Mouse (Mus musculus) G1E (cell line): Measurements from ENCODE around the gene Auts2. TPM values are rescaled to one million over a fixed set of nuclear protein-coding genes. Genes with fewer than 3 reads are reported as not detected.

ENCODE experiments used
- ATAC-seq: 2 replicates; pipeline ENCODE4 v1.8.0; 2016; ENCODE audit warnings: mild to moderate bottlenecking; ENCODE audit not compliant: insufficient number of reproducible peaks, poor library complexity, low FRiP score, severe bottlenecking; ENCODE audit errors: extremely low read depth
- DNase-seq: peaks from one replicate; pipeline ENCODE4 v3.0.0; 2012; ENCODE audit warnings: low spot score
- H3K27me3 ChIP-seq: 2 replicates; pipeline ENCODE4 v1.6.1; 2012; ENCODE audit warnings: mild to moderate bottlenecking, low read length, inconsistent platforms; ENCODE audit not compliant: insufficient read depth
- H3K36me3 ChIP-seq: replicated peaks from 2 replicates; pipeline ENCODE3; 2012; ENCODE audit warnings: mild to moderate bottlenecking, inconsistent platforms
- H3K4me1 ChIP-seq: 2 replicates; pipeline ENCODE4 v1.6.1; 2012; ENCODE audit warnings: low read depth, low read length, inconsistent platforms, mixed read lengths; ENCODE audit not compliant: insufficient read depth
- H3K4me3 ChIP-seq: 2 replicates; pipeline ENCODE4 v1.5.1; 2012; ENCODE audit warnings: low read depth, mild to moderate bottlenecking, inconsistent platforms, low read length, moderate library complexity, mixed read lengths
- H3K9me3 ChIP-seq: replicated peaks from 2 replicates; pipeline ENCODE4 v1.6.1; 2012; ENCODE audit warnings: inconsistent platforms
- CTCF ChIP-seq: IDR thresholded peaks from 2 replicates; pipeline ENCODE4 v1.5.1; 2012; ENCODE audit warnings: low read depth, low read length, inconsistent platforms, mixed read lengths
- GATA1 ChIP-seq: IDR thresholded peaks from 2 replicates; pipeline ENCODE4 v1.6.1; 2012; ENCODE audit warnings: borderline replicate concordance, low read length, inconsistent platforms, mixed read lengths
- GATA2 ChIP-seq: IDR thresholded peaks from 2 replicates; pipeline ENCODE4 v1.6.1; 2012; ENCODE audit warnings: low read depth, low read length, inconsistent platforms, borderline replicate concordance
- POLR2AphosphoS5 ChIP-seq: IDR thresholded peaks from 2 replicates; pipeline ENCODE4 v1.6.1; 2012; ENCODE audit warnings: low read depth, low read length, inconsistent platforms; ENCODE audit not compliant: insufficient replicate concordance
- TAL1 ChIP-seq: conservative IDR thresholded peaks from 2 replicates; pipeline ENCODE4 v1.6.1; 2012; ENCODE audit warnings: low read depth, low read length, inconsistent platforms, mixed read lengths
- polyA plus RNA-seq: library from polyadenylated mRNA; stranded (reverse); fragments of >175 nt; gene quantifications from 2 replicates; pipeline ENCODE4 v1.2.3, GENCODE M21; 2012
- total RNA-seq, 2 experiments: library from RNA; stranded (forward) in 1 of 2; stranded (reverse) in 1 of 2; fragments of 200-1000 nt in 1 of 2; fragments of >200 nt in 1 of 2; fragmentation: Nextera tagmentation in 1 of 2; gene quantifications; 2 replicates each; pipeline ENCODE4 v1.2.3; 2014 to 2017

Gene Auts2
- total and polyA plus RNA-seq, 3 experiments: 0.09 to 1.3 (median 0.90) TPM

GRCm38 (mm10) chr5:132186659-132187058, 356.5 kb downstream of the Auts2 start:
- no peak for ATAC-seq
- 0 out of 2 replicates have a peak, but pooled peaks cover 2% of the 10 kb centered on the region for H3K9me3 ChIP-seq
- no peaks in the 10 kb centered on the region for H3K36me3 ChIP-seq
- no peak for TF ChIP-seq POLR2AphosphoS5
- no peak overlapping the region for H3K4me3 ChIP-seq
- no peak for DNase-seq
- no peaks in the 10 kb centered on the region for H3K27me3 ChIP-seq
- H3K4me1 ChIP-seq: no peaks in the 10 kb centered on the region

GRCm38 (mm10) chr5:132186221-132186620, 356.9 kb downstream of the Auts2 start:
- 0 out of 2 replicates have a peak, but pooled peaks cover 2% of the 10 kb centered on the region for H3K9me3 ChIP-seq
- no peak for DNase-seq
- no peaks in the 10 kb centered on the region for H3K4me1 ChIP-seq
- no peaks in the 10 kb centered on the region for H3K36me3 ChIP-seq
- no peak for ATAC-seq
- TF ChIP-seq GATA2: no peak
- no peak for TF ChIP-seq CTCF
- no peaks in the 10 kb centered on the region for H3K27me3 ChIP-seq
- H3K4me3 ChIP-seq: no peak overlapping the region

- Histone ChIP-seq H3K27me3 (no peaks in the 10 kb centered on the region), H3K9me3 (0 out of 2 replicates have a peak, but pooled peaks cover 2% of the 10 kb centered on the region), H3K4me3 (no peak overlapping the region), H3K36me3 (no peaks in the 10 kb centered on the region), H3K4me1 (no peaks in the 10 kb centered on the region)
- TF ChIP-seq GATA2 (no peak), TAL1 (no peak), GATA1 (no peak), POLR2AphosphoS5 (no peak), CTCF (no peak)
- ATAC-seq (no peak), DNase-seq (no peak)
Measured at GRCm38 (mm10) chr5:132184395-132185095, 358.6 kb downstream of the Auts2 start.

- Histone ChIP-seq H3K9me3 (0 out of 2 replicates have a peak, but pooled peaks cover 2% of the 10 kb centered on the region), H3K27me3 (no peaks in the 10 kb centered on the region), H3K4me3 (no peak overlapping the region), H3K4me1 (no peaks in the 10 kb centered on the region), H3K36me3 (no peaks in the 10 kb centered on the region)
- TF ChIP-seq POLR2AphosphoS5 (no peak), GATA2 (no peak), GATA1 (no peak), TAL1 (no peak), CTCF (no peak)
- DNase-seq (no peak), ATAC-seq (no peak)
Measured at GRCm38 (mm10) chr5:132182077-132182476, 361.1 kb downstream of the Auts2 start.

DNA sequence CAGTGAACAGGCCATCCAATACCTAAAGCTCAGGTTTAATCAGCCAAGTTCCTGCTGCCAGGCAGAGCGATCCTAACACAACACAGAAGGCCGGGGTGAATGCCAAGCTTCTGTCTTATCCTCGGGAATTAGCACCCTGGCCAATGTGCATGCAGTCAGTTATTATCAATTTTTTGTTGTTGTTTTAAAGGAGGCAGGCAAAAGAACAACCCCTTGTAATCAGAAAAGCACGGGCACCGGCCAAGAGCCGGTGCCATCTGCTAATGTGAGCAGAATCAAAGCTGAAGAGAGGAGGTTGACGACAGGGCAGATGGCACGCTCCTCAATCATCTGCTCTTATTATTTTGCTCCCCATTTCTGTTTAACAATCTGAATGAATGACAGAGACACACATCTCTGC, 373.1 kb downstream of the Auts2 start:
- ATAC-seq (no peak), DNase-seq (no peak)
- Histone ChIP-seq H3K9me3 (no peaks in the 10 kb centered on the region), H3K36me3 (no peaks in the 10 kb centered on the region), H3K27me3 (no peaks in the 10 kb centered on the region), H3K4me3 (no peak overlapping the region), H3K4me1 (no peaks in the 10 kb centered on the region)
- TF ChIP-seq POLR2AphosphoS5: no peak
- TF ChIP-seq GATA2: no peak
- TF ChIP-seq TAL1: no peak
- TF ChIP-seq GATA1: no peak
- TF ChIP-seq CTCF: no peak

DNA sequence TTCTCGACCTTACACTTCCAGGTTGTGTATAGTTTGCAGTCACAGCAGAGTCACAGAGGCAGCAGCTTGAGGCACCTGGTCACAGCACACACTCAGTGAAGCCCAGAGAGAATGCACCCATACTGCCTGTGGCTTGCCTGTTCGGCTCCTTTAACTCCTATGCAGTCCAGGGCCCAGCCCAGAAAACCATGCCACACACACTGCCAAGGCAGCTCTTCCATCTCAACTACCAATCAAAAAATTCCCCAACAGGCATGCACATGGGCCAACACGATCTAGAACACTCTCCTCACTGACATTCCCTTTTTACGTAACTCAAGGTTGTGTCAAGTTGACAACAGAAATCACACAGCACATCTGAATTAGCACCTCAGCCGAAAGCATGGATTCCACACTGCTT, 374.3 kb downstream of the Auts2 start:
- TF ChIP-seq TAL1 (no peak), GATA2 (no peak), GATA1 (no peak), CTCF (no peak)
- no peak for DNase-seq
- no peak for ATAC-seq
- no peaks in the 10 kb centered on the region for H3K4me1 ChIP-seq
- no peaks in the 10 kb centered on the region for H3K9me3 ChIP-seq
- H3K4me3 ChIP-seq: no peak overlapping the region
- H3K36me3 ChIP-seq: no peaks in the 10 kb centered on the region
- no peaks in the 10 kb centered on the region for H3K27me3 ChIP-seq

GRCm38 (mm10) chr5:132168224-132168623, 374.9 kb downstream of the Auts2 start:
- no peak overlapping the region for H3K4me3 ChIP-seq
- H3K36me3 ChIP-seq: no peaks in the 10 kb centered on the region
- DNase-seq (no peak), ATAC-seq (no peak)
- H3K27me3 ChIP-seq: no peaks in the 10 kb centered on the region
- no peaks in the 10 kb centered on the region for H3K4me1 ChIP-seq
- H3K9me3 ChIP-seq: no peaks in the 10 kb centered on the region; the same call in 1 of the 2 replicates
- TF ChIP-seq TAL1 (no peak), CTCF (no peak), GATA1 (no peak), GATA2 (no peak), POLR2AphosphoS5 (no peak)
